Comparison of ENCODE assay signal across 8 mouse cellular contexts in the genomic region with DNA sequence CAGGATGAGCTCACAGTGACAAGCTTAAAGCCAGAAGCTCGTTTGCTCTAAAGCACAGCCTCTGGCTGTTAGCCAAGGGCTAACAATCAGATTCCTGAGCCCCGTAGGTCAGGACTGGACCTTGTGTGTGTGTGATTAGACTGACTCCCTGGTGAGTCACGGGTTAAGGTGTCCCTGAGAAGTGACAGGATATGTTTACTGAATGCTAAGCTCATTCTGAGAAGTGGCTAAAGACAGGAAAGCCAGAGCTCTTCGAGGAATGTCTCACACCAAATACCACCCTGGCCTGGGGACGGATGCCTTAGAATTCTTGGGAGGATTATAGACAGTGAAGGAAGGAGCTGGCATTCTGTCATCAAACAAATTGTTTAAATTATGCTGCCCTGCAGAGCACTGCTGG. TPM values are rescaled to one million over a fixed set of nuclear protein-coding genes. Genes with fewer than 3 reads are reported as not detected.
DNase-seq lines count a peak whose midpoint lies in the region; ATAC-seq lines count a peak whose summit lies in the region.

No protein-coding gene starts in this region.

- intact Hi-C loops in heart, postnatal 14 days (cut with DNase I): no loop called here

- peak overlapping the region; percentile 53 for H3K9ac ChIP-seq in heart, embryonic 12.5 days
- 0 out of 2 replicates have a peak overlapping the region, but pooled peaks have one; percentile 4 for H3K9ac ChIP-seq in intestine, embryonic 14.5 days (ENCODE audit: low read length)
- peak overlapping the region; percentile 31; the same call in 1 of the 2 replicates for H3K9ac ChIP-seq in midbrain, embryonic 14.5 days (replicated peaks; ENCODE audit: low read length)

- H3K27me3 ChIP-seq in heart, embryonic 12.5 days (replicated peaks): no peaks in the 10 kb centered on the region
- no peaks in the 10 kb centered on the region for H3K27me3 ChIP-seq in intestine, embryonic 14.5 days (replicated peaks; ENCODE audit: control insufficient read depth, insufficient read depth, low read length)
- H3K27me3 ChIP-seq in midbrain, embryonic 14.5 days (ENCODE audit: control insufficient read depth, insufficient read depth, low read length): no peaks in the 10 kb centered on the region

- no peaks in the 10 kb centered on the region for H3K9me3 ChIP-seq in heart, embryonic 12.5 days (replicated peaks)
- H3K9me3 ChIP-seq in intestine, embryonic 14.5 days (ENCODE audit: control insufficient read depth, low read length): no peaks in the 10 kb centered on the region
- no peaks in the 10 kb centered on the region for H3K9me3 ChIP-seq in midbrain, embryonic 14.5 days (ENCODE audit: control insufficient read depth, low read length)

- peaks cover 63% of the 10 kb centered on the region for H3K36me3 ChIP-seq in heart, embryonic 12.5 days
- peaks cover 61% of the 10 kb centered on the region for H3K36me3 ChIP-seq in intestine, embryonic 14.5 days (ENCODE audit: control insufficient read depth, insufficient read depth, low read length)
- peaks cover 49% of the 10 kb centered on the region for H3K36me3 ChIP-seq in midbrain, embryonic 14.5 days (ENCODE audit: control insufficient read depth, insufficient read depth, low read length)

- no peak; the same call in 1 of the 2 replicates for ATAC-seq in heart, embryonic 12.5 days (ENCODE audit: insufficient number of reproducible peaks, low FRiP score)
- ATAC-seq in intestine, embryonic 14.5 days (replicated peaks; ENCODE audit: low FRiP score, low TSS enrichment, low read depth): no peak
- no peak for ATAC-seq in midbrain, embryonic 14.5 days (ENCODE audit: low FRiP score, low TSS enrichment)

- WGBS in heart, embryonic 12.5 days: 0% methylated on average over 5 of the region's 5 CpGs
- 4% methylated on average over 5 of the region's 5 CpGs for WGBS in intestine, embryonic 14.5 days
- WGBS in midbrain, embryonic 14.5 days: 2% methylated on average over 5 of the region's 5 CpGs

- no peak overlapping the region for H3K4me3 ChIP-seq in heart, embryonic 12.5 days
- no peak overlapping the region for H3K4me3 ChIP-seq in intestine, embryonic 14.5 days (ENCODE audit: low read depth, low read length)
- no peak overlapping the region for H3K4me3 ChIP-seq in midbrain, embryonic 14.5 days (replicated peaks; ENCODE audit: low read depth, low read length)

- H3K27ac ChIP-seq in heart, embryonic 12.5 days (ENCODE audit: poor library complexity, severe bottlenecking): peak overlapping the region; percentile 90
- H3K27ac ChIP-seq in intestine, embryonic 14.5 days (ENCODE audit: low read depth): peak overlapping the region; percentile 58
- peak overlapping the region; percentile 32 for H3K27ac ChIP-seq in midbrain, embryonic 14.5 days (replicated peaks; ENCODE audit: low read depth, low read length)

- H3K4me1 ChIP-seq in heart, embryonic 12.5 days (replicated peaks): peaks cover 49% of the 10 kb centered on the region
- H3K4me1 ChIP-seq in intestine, embryonic 14.5 days (replicated peaks; ENCODE audit: control insufficient read depth, insufficient read depth, low read length): peaks cover 17% of the 10 kb centered on the region
- H3K4me1 ChIP-seq in midbrain, embryonic 14.5 days (ENCODE audit: control insufficient read depth, insufficient read depth, low read length): peaks cover 9% of the 10 kb centered on the region; the same call in 1 of the 2 replicates

- no peak for DNase-seq in heart, postnatal 14 days
- DNase-seq in adrenal gland, postnatal 14 days: peak; percentile 68
- DNase-seq in intestine, embryonic 14.5 days (ENCODE audit: low spot score): no peak
- peak; percentile 46 for DNase-seq in midbrain, embryonic 14.5 days
- no peak for DNase-seq in urinary bladder, postnatal 25 days (ENCODE audit: low spot score)
- DNase-seq in natural killer cell, adult 2 months (ENCODE audit: low spot score in 2 of 2): no peak
- no peak for DNase-seq in B cell, adult 2 months

- H3K4me2 ChIP-seq in heart, embryonic 12.5 days: peak overlapping the region; percentile 39
- peak overlapping the region; percentile 18 for H3K4me2 ChIP-seq in intestine, embryonic 14.5 days (ENCODE audit: low read length)
- H3K4me2 ChIP-seq in midbrain, embryonic 14.5 days (ENCODE audit: low read length): peak overlapping the region; percentile 12; the same call in 1 of the 2 replicates

RNA-seq across cellular contexts. Expression of gene Rps16, which starts 7.5 kb away (rescaled TPM):
- polyA plus RNA-seq in heart, embryonic 12.5 days (2016; fragmentation: Nextera tagmentation; extraction: Ambion mirVana): 629 and 630 TPM in 2 replicates
- 100 to 1,000 TPM; 540 to 612 TPM for total RNA-seq in heart, postnatal 14 days (2021)
- 937 and 1,132 TPM in 2 replicates for total RNA-seq in adrenal gland, postnatal 14 days (2021)
- 1,380 and 1,495 TPM in 2 replicates for polyA plus RNA-seq in intestine, embryonic 14.5 days (2014; fragmentation: Nextera tagmentation; extraction: Ambion mirVana)
- polyA plus RNA-seq in midbrain, embryonic 14.5 days (2014; fragmentation: Nextera tagmentation; extraction: Ambion mirVana): 580 and 617 TPM in 2 replicates

RNA-seq across cellular contexts. Expression of gene Plekhg2, which starts 14.4 kb away (rescaled TPM):
- polyA plus RNA-seq in heart, embryonic 12.5 days (2016; fragmentation: Nextera tagmentation; extraction: Ambion mirVana): 58.0 and 65.3 TPM in 2 replicates
- total RNA-seq in heart, postnatal 14 days (2021): 10 to 100 TPM; 32.1 to 32.5 TPM
- total RNA-seq in adrenal gland, postnatal 14 days (2021): 27.9 and 32.6 TPM in 2 replicates
- 54.3 and 68.4 TPM in 2 replicates for polyA plus RNA-seq in intestine, embryonic 14.5 days (2014; fragmentation: Nextera tagmentation; extraction: Ambion mirVana)
- polyA plus RNA-seq in midbrain, embryonic 14.5 days (2014; fragmentation: Nextera tagmentation; extraction: Ambion mirVana): 17.7 and 22.9 TPM in 2 replicates

RNA-seq across cellular contexts. Expression of gene Supt5, which starts 19.4 kb away (rescaled TPM):
- polyA plus RNA-seq in heart, embryonic 12.5 days (2016; fragmentation: Nextera tagmentation; extraction: Ambion mirVana): 73.4 and 76.7 TPM in 2 replicates
- 10 to 100 TPM; 55.6 to 58.4 TPM for total RNA-seq in heart, postnatal 14 days (2021)
- total RNA-seq in adrenal gland, postnatal 14 days (2021): 122 and 127 TPM in 2 replicates
- 74.5 and 78.9 TPM in 2 replicates for polyA plus RNA-seq in intestine, embryonic 14.5 days (2014; fragmentation: Nextera tagmentation; extraction: Ambion mirVana)
- 62.6 and 80.6 TPM in 2 replicates for polyA plus RNA-seq in midbrain, embryonic 14.5 days (2014; fragmentation: Nextera tagmentation; extraction: Ambion mirVana)

RNA-seq across cellular contexts. Expression of gene Zfp36, which starts 22.1 kb away (rescaled TPM):
- 15.9 and 16.5 TPM in 2 replicates for polyA plus RNA-seq in heart, embryonic 12.5 days (2016; fragmentation: Nextera tagmentation; extraction: Ambion mirVana)
- 10 to 100 TPM; 25.7 to 27.6 TPM for total RNA-seq in heart, postnatal 14 days (2021)
- total RNA-seq in adrenal gland, postnatal 14 days (2021): 27.9 and 30.7 TPM in 2 replicates
- 19.0 and 21.9 TPM in 2 replicates for polyA plus RNA-seq in intestine, embryonic 14.5 days (2014; fragmentation: Nextera tagmentation; extraction: Ambion mirVana)
- polyA plus RNA-seq in midbrain, embryonic 14.5 days (2014; fragmentation: Nextera tagmentation; extraction: Ambion mirVana): 1.8 and 3.4 TPM in 2 replicates

RNA-seq across cellular contexts. Expression of gene Med29, which starts 34.5 kb away (rescaled TPM):
- 45.4 and 46.5 TPM in 2 replicates for polyA plus RNA-seq in heart, embryonic 12.5 days (2016; fragmentation: Nextera tagmentation; extraction: Ambion mirVana)
- total RNA-seq in heart, postnatal 14 days (2021): 10 to 100 TPM; 18.4 to 19.9 TPM
- total RNA-seq in adrenal gland, postnatal 14 days (2021): 29.6 and 30.5 TPM in 2 replicates
- polyA plus RNA-seq in intestine, embryonic 14.5 days (2014; fragmentation: Nextera tagmentation; extraction: Ambion mirVana): 53.3 and 60.2 TPM in 2 replicates
- 38.3 and 47.9 TPM in 2 replicates for polyA plus RNA-seq in midbrain, embryonic 14.5 days (2014; fragmentation: Nextera tagmentation; extraction: Ambion mirVana)

Comparison
In these comparisons a context has a peak if more than half of its experiments do, and no peak if none do; other contexts are left out.
1. H3K27ac ChIP-seq: peak in every context shown above with its lines; median percentile 90 in heart, embryonic 12.5 days; 58 in intestine, embryonic 14.5 days; 32 in midbrain, embryonic 14.5 days.
2. DNase-seq: peak in adrenal gland, postnatal 14 days (single experiment) and midbrain, embryonic 14.5 days (single experiment); none in heart, postnatal 14 days (0 of 2), intestine, embryonic 14.5 days (single experiment), urinary bladder, postnatal 25 days (single experiment), natural killer cell, adult 2 months (0 of 2) and B cell, adult 2 months (0 of 2).
3. Peak in every context shown above with its lines, with median percentiles within 50 percentile points of each other: H3K4me2 ChIP-seq and H3K9ac ChIP-seq.